Mouse (Mus musculus) liver, adult 2 months (tissue): ENCODE measurements around the gene Tmem132d. TPM values are rescaled to one million over a fixed set of nuclear protein-coding genes. Genes with fewer than 3 reads are reported as not detected.

ENCODE experiments used
- DNase-seq: peaks from one replicate; pipeline ENCODE4 v3.0.0-alpha.2; 2011; ENCODE audit warnings: low read depth, low spot score; ENCODE audit errors: extremely low read depth
- H3K27ac ChIP-seq: fragments of 200-500 bp; replicated peaks from 2 replicates; pipeline ENCODE4 v1.5.1; 2012; ENCODE audit warnings: low read depth, mild to moderate bottlenecking, control low read depth, inconsistent platforms, low read length; ENCODE audit not compliant: insufficient read depth
- H3K27me3 ChIP-seq: fragments of 200-500 bp; 2 replicates; pipeline ENCODE4 v1.6.1; 2012; ENCODE audit warnings: mild to moderate bottlenecking, moderate library complexity, low read length, inconsistent platforms; ENCODE audit not compliant: control insufficient read depth, insufficient read depth
- H3K36me3 ChIP-seq: fragments of 200-500 bp; 2 replicates; pipeline ENCODE4 v1.6.1; 2012; ENCODE audit warnings: low read length, inconsistent platforms; ENCODE audit not compliant: control insufficient read depth, insufficient read depth
- H3K4me1 ChIP-seq: fragments of 200-500 bp; 2 replicates; pipeline ENCODE4 v1.6.1; 2011; ENCODE audit warnings: low read length; ENCODE audit not compliant: control insufficient read depth, insufficient read depth
- H3K4me3 ChIP-seq: fragments of 200-500 bp; 2 replicates; pipeline ENCODE4 v1.5.1; 2011; ENCODE audit warnings: low read depth, mild to moderate bottlenecking, control low read depth, low read length, moderate library complexity; ENCODE audit not compliant: insufficient read depth
- H3K79me2 ChIP-seq: fragments of 200-500 bp; 2 replicates; pipeline ENCODE4 v1.6.1; 2012; ENCODE audit warnings: inconsistent platforms, mild to moderate bottlenecking, low read length, moderate library complexity; ENCODE audit not compliant: control insufficient read depth, insufficient read depth
- H3K9ac ChIP-seq: fragments of 200-500 bp; 2 replicates; pipeline ENCODE4 v1.6.1; 2012; ENCODE audit warnings: low read depth, mild to moderate bottlenecking, control low read depth, inconsistent platforms, low read length
- CTCF ChIP-seq: fragments of 200-500 bp; IDR thresholded peaks from 2 replicates; pipeline ENCODE4 v1.5.1; 2011; ENCODE audit warnings: low read depth, low read length, control low read depth
- POLR2A ChIP-seq: fragments of 200-500 bp; IDR thresholded peaks from 2 replicates; pipeline ENCODE4 v1.6.1; 2011; ENCODE audit warnings: low read length, control low read depth; ENCODE audit not compliant: insufficient read depth; ENCODE audit errors: extremely low read depth
- WGBS: fragments of 180-500 bp; shearing (Covaris S2); methylation state at CpG from one replicate; pipeline ENCODE4 v1.1.7; 2018; 5-methylcytosine and 5-hydroxymethylcytosine counted together
- polyA plus RNA-seq: library from polyadenylated mRNA; depleted of rRNA; stranded (reverse); fragments of >200 nt; gene quantifications from 2 replicates; pipeline ENCODE4 v1.2.3, GENCODE M21; 2012
- total RNA-seq: library from RNA; depleted of rRNA; stranded (reverse); fragments of >200 nt; gene quantifications from 2 replicates; pipeline ENCODE4 v1.2.3, GENCODE M21; 2014

Gene Tmem132d
- total and polyA plus RNA-seq, 2 experiments: not detected

DNA sequence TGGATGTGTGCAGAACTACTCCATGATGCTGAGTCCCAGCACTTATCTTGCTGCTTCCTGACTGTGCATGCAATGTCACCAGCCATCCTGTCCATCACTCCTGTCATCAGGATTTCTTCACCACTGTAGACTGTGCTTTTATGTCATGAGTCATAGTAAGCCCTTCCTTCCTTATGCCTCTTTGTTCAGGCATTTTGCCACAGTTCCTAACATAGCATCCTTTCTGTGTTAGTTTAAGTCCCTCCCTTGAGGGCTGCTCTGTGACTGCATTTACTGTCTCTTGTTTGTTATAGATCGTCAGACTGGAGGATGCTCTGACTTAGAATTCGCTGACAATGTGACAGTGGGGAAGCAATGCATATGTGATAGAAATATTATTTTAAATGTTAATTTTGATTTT is 573.2 kb downstream of the Tmem132d start:
- H3K4me3 ChIP-seq: no peak overlapping the region
- no peaks in the 10 kb centered on the region for H3K79me2 ChIP-seq
- no peak overlapping the region for H3K27ac ChIP-seq
- no peak overlapping the region for H3K9ac ChIP-seq
- 76% methylated on average over 2 of the region's 2 CpGs for WGBS
- TF ChIP-seq POLR2A: no peak
- TF ChIP-seq CTCF: no peak
- no peaks in the 10 kb centered on the region for H3K4me1 ChIP-seq
- no peaks in the 10 kb centered on the region for H3K27me3 ChIP-seq
- H3K36me3 ChIP-seq: no peaks in the 10 kb centered on the region
- DNase-seq: no peak

DNA sequence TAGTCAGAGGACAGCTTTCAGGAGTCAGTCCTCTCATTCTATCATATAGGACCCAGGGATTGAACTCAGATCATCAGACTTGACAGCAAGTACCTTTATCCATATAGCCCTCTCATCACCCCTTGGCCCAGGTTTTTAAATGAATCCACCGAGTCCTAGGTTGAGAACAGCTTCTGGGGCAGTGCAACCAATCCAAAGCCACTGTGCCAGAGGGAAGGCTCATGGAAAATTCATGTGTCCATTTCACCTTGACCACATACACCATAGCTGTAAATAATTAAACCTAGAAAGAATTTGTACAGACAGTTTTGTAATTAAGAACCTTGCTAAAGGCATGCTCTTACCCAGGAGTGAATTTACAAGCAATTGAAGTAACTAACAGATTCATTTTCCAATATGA is 580.6 kb downstream of the Tmem132d start:
- Histone ChIP-seq H3K4me1 (no peaks in the 10 kb centered on the region), H3K4me3 (no peak overlapping the region), H3K36me3 (no peaks in the 10 kb centered on the region), H3K27ac (no peak overlapping the region), H3K79me2 (no peaks in the 10 kb centered on the region), H3K9ac (no peak overlapping the region), H3K27me3 (no peaks in the 10 kb centered on the region)
- TF ChIP-seq CTCF (no peak), POLR2A (no peak)
- 76% methylated on average over 1 of the region's 1 CpGs for WGBS
- no peak for DNase-seq

DNA sequence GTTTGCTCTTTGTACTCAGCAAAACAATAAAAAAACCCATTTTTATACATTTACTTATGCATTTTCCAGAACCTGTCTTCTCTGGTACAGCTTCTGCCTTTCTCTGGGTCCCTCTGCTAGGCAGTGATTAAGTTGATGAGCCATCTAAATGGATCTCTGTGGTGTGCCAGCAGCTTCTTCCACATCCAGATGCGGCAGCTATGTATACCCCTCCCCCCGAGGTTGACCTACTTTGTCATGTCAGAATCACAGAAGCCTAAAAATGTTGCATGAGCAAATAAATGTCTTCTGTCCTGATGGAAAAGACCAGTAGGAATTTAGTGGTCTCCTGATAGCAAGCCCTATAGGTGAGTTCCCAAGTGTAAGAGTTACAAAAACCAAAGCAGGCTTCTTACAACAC is 601.1 kb downstream of the Tmem132d start:
- no peak for DNase-seq
- WGBS: 89% methylated on average over 2 of the region's 2 CpGs
- H3K9ac ChIP-seq: no peak overlapping the region
- no peak for TF ChIP-seq POLR2A
- no peak for TF ChIP-seq CTCF
- H3K4me3 ChIP-seq: no peak overlapping the region
- H3K4me1 ChIP-seq: no peaks in the 10 kb centered on the region
- H3K79me2 ChIP-seq: no peaks in the 10 kb centered on the region
- H3K36me3 ChIP-seq: no peaks in the 10 kb centered on the region
- no peak overlapping the region for H3K27ac ChIP-seq
- H3K27me3 ChIP-seq: no peaks in the 10 kb centered on the region

DNA sequence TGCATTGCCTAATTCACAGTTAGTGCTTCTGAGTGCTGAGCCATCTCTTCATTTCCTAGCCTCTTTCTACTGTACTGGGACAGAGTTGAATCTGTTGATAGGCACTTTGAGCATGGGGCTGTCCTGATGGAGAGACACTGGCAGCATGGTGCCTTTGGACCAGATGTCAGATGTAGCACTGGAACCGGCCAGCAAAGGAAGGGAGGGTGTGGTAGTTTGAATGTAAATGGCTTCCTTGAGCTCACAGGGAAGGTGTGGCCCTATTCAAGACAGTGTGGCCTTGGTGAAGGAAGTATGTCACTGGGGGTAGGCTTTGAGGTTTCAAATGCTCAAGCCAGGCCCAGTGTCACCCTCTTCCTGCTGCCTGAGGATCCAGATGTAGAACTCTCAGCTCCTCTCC is 602.0 kb downstream of the Tmem132d start:
- Histone ChIP-seq H3K4me1 (no peaks in the 10 kb centered on the region), H3K27ac (no peak overlapping the region), H3K27me3 (no peaks in the 10 kb centered on the region), H3K36me3 (no peaks in the 10 kb centered on the region), H3K4me3 (no peak overlapping the region), H3K79me2 (no peaks in the 10 kb centered on the region), H3K9ac (no peak overlapping the region)
- no peak for DNase-seq
- WGBS: 87% methylated on average over 1 of the region's 1 CpGs
- TF ChIP-seq POLR2A: no peak
- TF ChIP-seq CTCF: no peak

DNA sequence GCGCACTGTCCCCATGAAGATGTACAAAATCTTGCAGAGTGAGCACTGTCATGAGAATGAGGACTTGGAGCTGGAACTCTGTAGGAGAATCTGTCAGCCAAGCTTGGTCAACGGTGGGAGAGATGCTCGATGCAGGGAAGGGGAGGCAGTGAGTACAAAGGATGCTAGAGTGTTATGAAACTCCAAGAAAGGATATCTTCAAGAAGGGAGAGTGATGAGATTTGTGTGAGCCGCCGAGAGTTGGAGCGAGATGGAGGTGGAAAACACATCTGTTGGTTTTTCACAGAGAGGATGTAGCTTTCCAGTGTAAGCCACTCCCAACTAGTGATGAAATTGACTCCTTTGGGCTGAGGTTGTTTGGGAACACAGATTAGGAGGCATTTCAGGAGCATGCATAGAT is 604.1 kb downstream of the Tmem132d start:
- Histone ChIP-seq H3K4me3 (no peak overlapping the region), H3K27me3 (no peaks in the 10 kb centered on the region), H3K9ac (no peak overlapping the region), H3K4me1 (no peaks in the 10 kb centered on the region), H3K79me2 (no peaks in the 10 kb centered on the region), H3K36me3 (no peaks in the 10 kb centered on the region), H3K27ac (no peak overlapping the region)
- TF ChIP-seq POLR2A (no peak), CTCF (no peak)
- WGBS: 86% methylated on average over 6 of the region's 6 CpGs
- DNase-seq: no peak

DNA sequence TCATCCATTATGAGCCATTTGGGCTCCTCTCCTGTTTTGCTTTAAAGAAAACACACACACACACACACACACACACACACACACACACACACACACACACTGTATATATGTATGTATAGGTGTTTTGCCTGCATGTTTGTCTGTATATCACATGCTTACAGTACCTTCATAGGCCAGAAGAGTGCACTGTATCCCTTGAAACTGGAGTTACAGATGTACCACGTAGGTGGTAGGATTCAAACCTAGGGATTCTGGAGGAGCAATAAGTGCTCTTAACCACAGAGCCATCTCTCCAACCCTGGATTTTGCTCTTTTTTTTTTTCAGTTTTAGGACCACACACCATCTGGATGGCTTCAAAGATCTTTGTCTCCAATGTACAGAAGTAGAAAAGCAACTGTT is 610.9 kb downstream of the Tmem132d start:
- Histone ChIP-seq H3K4me1 (no peaks in the 10 kb centered on the region), H3K79me2 (no peaks in the 10 kb centered on the region), H3K36me3 (no peaks in the 10 kb centered on the region), H3K9ac (no peak overlapping the region), H3K27me3 (no peaks in the 10 kb centered on the region), H3K4me3 (no peak overlapping the region), H3K27ac (no peak overlapping the region)
- 28% methylated on average over 1 of the region's 1 CpGs for WGBS
- peak; percentile 14 for DNase-seq
- TF ChIP-seq CTCF: no peak
- TF ChIP-seq POLR2A: no peak
